Mouse (Mus musculus) urinary bladder, postnatal 14 days (tissue): ENCODE results near the gene Sept8.
A peak's percentile ranks its signal among the peaks of the same experiment; 100 is the strongest.

Source experiments
- DNase-seq: peaks from one replicate; pipeline ENCODE4 v3.0.0; 2021; ENCODE audit warnings: low spot score

The Sept8 gene

DNA sequence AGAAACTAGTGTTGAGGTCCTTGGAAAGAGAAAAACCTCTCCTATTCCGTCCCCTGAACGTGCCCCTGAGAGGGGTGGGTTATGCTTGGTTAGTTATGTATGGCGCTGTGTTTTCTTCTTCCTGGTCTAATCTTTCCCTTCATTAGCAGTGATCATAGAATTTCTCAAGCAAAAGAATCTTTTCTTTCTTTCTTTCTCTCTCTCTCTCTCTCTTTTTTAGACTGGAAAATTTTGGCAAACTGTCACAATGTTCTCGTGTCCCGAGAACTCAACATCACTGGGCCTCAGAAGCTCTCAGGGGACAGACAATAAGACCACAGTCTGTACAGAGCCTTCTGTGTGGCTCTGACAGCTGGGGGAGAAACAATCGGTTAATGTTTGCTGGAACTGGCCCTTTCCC is 23.6 kb upstream of the Sept8 start:
- no peak for DNase-seq

DNA sequence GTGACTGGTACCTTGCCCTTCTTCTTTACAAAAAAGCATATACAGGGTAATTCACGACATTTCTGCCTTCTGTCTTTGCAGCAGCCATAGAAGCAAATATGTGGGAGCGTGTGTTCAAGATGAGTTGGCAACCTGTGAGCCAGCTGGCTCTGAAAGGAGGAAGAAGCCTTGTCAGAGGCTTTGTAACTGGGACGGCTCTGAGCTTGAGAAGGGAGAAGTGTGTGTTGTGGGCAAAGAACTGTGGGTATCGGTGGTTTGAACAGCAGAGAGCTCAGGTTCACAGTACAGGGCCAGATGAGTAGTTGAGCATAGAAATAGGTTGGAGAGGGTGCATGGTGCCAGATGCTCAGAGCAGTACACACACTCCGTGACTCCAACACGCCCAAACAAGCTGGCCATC is 22.1 kb upstream of the Sept8 start:
- DNase-seq, result no peak

DNA sequence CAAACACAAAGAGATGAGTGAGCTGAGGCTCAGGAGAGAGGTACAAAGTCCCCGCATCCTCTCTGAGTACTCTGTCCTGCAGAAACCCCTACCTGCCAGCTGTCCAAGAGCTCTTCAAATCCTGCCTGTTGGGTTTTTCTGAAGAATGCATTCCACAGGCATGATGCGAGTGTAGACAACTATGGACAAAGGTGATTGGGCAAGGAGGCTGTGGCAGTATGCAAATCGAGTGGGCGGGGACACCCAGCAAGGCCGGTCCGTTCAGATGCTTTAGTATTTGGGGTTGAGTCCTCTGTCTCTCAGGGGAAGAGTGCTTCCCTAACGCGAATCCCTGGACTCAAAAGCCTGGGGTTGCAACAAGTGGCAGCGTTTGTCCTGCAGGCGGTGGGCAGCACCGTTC is 18.5 kb upstream of the Sept8 start:
- DNase-seq, result peak; percentile 81

DNA sequence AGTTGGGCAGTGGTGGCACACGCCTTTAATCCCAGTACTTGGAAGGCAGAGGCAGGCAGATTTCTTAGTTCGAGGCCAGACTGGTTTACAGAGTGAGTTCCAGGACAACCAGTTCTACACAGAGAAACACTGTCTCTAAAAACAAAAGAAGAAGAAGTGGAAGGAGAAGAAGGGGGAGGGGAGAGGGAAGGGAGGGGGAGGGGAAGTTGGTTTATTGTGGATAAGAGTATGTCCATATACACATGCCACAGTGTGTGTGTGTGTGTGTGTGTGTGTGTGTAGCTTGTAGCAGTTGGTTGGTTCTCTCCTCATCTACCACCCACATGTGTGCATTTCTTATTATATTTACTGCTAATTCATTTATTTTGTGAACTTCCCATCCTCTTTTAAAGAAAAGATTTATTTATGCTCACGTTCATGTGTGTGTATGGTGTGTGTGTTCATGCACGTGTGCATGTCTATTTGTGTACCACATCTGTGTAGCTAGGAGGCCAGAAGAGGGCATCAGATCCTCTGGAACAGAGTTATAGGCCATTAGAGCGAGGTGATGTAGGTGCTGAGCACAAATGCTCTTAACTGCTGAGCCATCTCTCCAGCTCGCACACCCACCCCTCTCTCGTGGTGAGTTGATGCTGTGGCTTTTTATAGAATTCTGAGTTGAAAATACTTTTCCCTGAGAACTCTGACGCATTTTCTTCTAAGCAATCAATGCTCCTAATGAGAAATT is 16.9 kb upstream of the Sept8 start:
- DNase-seq, result no peak

DNA sequence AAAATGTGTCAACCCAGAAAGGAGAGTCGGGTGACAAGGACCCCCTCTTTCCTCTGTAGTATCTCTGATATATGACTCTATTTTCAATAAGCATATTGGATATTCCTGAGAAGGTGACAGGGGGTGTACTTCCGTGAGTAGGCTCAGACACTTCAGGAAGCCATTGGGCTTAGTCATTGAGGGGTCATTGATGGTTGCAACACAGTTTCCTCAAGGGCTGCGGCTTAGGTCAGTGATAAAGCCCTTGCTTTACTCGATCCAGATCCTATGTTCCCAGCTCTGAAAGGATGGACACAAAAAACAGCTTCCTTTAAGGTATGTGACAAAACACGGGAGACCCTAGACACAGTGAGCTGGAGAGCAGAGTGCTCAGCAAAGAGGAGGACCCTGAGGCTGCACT is 15.3 kb upstream of the Sept8 start:
- no peak for DNase-seq

DNA sequence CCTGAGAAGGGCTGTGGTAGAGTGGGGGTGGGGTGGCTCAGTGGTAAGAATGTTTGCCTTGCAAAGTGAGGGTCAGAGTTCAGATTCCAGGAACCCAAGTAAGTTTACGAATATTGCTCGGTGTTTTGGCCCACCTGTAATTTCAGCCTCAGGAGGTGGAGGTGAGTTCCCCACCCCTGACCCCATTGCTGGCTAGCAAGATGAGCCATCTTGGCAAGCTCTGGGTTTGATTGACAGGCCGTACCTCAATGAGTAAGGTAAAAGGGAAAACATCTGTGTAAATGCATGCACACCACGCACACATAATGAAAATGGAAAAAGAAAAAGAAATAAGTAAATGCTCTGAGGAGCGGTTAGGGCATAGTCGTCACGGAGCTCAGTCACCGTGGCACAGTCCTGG is 14.7 kb upstream of the Sept8 start:
- no peak for DNase-seq

DNA sequence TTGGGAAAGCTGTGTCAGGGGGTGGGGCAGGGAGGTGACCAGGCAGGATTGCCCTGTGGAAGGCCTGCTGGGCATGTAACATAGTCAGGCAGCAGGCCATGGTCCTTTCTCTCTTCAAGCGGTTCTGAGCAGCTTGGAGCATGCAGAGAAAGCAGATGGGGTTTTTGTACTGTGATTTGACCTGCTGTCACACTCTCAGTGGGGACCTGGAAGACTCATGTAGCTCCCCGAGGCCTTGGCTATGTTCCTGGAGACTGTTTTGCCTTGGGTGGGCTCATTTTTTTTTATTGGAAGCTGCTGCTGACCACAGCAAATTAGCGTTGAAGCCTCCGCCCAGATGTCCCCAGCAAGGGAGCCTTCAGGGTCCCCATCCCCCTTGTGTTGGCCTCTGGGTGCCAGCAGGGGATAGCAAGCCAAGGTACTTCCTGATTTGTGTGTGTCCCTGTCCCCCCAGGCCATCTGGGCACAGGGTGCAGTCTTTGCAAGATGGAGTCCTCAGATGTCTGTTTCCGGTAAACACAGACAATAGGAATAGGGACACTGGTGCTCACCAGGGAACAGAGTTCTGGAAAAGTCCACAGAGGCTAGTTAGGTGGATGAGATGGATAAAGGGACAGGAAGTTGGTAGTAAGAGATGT is 13.9 kb upstream of the Sept8 start:
- DNase-seq, result no peak

DNA sequence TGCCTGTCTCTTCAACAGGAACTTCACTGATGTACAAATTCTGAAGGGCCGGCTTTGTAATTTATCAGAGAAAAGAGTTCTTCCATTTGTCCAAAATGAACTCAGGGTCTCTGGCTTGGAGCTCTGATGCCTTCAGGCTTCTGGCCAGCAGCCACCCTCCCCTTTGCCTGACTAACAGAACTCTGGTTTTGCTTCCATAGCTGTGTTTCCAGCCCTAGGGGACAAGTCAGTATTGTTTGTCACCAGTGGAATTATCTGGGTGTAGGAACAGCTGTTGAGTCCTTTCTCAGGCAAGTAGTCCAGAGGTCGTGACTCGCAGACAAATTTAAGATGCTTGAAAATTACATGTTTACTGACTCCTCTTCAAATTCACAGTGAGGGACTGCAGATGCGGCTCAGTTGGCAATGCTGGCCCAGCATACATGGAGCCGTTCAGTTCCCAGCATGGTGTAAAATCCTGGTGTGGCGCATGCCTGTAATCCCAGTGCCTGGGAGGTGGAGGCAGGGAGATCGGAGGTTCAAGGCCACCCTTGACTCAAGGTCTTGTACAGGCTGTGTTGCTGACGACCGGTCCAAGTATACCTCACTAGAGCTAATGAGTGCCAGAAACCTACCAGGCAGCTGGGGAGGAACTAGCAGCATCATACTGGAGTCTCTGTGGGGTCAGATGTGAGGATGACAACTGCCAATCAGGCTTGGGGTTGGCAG is 11.8 kb upstream of the Sept8 start:
- no peak for DNase-seq

DNA sequence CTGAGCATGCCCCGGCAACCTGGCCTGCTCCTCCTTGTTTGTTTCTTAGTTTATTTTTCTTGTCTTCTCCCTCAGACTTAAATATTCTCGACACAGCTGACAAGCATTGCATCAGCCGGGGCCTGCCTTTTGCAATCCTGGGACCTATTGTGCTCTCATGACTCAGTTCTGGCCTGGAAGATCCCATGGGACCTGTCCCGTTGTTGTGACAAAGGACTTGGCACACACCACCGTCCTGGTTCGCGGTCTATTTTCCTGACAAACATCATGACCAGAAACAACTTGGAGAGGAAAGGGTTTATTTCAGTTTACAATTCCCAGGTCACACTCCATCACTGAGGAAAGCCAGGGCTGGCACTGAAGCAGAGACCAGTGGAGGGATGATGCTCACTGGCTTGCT is 10.9 kb upstream of the Sept8 start:
- no peak for DNase-seq

DNA sequence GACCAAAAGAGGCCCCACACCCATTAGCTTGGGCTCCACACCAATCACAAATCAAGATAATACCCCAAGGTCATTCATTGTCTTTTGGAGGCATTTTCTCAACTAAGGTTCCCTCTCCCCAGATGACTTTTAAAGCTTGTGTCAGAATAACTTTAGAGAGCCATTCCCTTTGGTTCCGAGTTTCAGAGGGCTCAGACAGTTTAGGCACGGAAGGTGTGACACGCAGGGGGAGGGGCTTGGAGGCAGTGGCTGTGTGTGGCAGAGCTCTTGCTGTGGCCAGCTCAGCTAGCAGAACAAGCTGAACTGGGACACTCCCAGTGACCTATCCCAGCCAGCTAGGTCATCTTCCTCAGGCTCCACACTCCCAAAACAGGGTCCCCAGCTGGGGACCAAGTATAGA is 10.5 kb upstream of the Sept8 start:
- DNase-seq, result no peak

DNA sequence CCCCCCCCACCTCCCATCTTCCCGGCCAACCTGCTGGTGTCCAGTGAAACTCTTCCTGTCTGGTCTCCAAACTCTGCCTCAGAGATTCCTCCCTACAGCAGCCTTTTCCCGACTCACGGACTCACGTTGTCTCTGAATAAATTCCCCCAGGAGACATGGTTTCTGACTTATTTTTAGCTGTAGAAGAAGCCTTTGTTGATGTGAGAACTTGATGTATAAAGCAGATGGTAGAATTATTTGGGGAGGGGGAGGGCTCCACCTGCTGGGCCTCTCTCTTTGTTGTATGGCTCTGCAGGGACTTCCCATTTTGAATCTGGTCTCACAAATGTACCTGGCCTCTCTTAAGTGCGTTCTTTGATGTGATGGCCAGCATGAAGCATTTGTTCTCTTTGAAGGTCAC is 8.7 kb upstream of the Sept8 start:
- no peak for DNase-seq

DNA sequence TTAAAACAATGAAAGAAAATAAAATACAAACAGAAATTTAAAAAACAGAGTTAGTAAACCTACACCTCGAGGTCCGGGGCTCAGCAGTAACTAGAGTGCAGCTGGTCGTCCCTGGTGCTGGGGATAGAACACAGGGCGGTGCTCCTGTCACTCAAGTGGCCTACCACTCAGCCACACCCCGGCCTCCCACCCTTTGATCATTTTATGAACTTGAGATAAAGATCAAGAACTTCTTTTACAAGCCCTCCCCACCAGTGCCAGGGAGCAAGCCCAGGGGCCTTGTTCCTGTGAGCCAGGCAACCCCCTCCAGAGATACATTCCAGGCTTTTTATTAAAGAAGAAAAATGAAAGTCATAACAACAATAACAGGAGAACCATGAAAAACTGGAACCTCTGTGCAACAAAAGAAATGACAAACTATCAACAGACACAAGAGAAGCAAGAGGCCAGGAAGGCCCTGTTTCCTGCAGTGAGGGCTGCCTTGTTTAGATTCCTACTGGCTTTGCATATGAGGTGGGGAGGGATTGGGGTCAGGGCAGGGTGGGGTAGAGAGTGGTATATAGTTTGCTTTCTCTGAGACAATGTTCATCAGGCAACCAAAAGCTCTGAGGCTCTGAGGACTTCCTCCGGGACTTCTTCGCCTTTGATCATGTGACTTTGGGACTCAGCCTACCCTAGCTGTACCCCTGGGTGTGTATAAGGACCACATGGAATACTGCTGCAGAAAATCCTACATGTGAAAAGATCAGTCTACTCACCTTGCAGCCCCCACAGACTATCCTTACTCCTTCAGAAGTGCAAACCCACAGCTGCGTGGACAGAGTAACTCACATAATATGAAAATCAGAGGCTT is 2.1 kb upstream of the Sept8 start:
- no peak for DNase-seq

DNA sequence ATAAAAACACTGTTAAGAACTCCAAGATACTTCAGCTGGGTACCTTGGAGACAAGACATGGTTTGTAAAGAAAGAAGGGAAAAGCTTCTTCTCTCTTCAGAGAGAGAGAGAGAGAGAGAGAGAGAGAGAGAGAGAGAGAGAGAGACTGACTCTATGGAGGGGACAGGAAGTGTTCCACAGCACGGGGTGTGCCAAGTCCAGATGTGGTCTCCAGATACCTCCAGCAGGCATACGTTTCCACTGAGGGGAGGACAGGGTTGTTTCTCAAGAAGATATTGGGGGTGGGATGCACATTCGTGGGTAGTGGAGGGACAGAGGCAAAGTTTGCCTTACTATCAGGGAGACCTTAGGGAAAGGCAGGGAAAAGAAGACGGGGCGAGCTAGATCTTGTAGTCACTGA is 298 bp upstream of the Sept8 start:
- DNase-seq, result no peak

DNA sequence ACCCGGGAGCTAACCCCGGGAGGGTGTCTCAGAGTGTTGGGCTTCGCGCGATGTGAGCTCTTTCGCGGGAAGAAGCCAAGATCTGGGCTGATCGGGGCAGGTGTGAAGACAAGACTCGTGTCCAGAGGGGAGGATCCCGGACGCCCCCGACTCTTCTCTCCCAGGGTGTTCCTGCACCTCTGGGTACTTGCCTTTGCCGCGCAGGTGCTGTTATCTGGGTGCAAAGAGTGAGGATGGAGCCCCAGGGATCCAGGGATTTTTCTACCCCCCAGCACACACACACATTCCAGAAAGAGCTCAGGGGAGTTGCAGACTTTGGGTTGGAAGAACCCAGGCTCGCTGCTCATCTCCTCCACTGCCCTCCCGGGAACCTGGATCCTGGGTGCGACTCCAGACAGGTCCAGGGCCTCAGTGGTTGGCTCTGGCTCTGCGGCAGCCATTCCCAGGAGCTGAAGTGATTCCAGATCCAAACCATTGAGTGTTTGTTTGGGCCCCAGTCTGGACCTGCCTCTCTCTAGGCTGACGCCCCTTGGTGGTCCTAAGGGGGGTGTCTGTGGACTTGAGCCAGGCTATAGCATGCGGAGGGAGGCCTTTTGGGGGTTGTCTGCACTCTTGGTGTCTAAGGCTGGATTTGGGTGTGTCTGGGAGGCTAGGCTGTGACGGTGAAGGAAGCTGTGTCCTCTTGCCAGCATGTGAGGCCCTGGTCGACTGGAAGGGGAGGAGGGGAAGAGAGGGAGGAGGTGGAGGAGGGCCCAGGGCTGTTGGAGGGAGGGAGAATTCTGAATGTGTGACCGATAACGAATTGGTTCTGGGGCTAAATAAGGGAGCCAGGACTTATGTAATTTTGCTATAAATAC is 1.3 kb downstream of the Sept8 start:
- peak; percentile 64 for DNase-seq

DNA sequence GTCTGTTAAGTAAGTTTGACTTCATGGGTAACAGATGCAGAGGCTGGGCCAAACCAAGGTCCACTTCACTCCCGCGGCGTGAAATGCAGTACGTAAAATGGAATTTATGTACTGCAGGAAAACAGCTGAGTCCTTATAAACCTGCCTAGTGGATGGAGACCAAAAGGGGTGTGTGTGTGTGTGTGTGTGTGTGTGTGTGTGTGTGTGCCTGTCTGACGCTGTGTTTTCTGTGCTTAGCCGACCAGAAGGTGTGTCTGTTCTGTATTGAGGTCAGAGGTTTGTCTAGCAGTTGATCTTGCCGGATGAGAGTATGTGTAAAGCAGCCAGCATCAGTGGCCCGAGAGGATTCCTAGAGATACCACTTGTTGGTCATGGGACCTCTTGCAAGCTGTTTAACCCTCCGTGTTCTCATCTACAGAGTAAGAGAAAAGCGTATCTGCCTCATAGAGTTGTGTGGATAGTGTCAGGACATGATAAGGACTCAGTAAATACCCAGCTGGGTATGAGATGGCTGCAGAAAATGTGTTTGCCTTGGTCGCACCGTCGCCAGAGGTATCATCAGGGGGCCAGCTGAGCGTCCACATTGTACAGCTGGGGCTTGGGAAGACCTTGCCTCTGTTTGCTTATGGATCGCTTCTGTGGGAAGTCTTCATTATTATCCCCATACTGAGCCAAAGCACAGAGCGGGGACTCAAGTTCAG is 2.2 kb downstream of the Sept8 start:
- DNase-seq, result no peak

DNA sequence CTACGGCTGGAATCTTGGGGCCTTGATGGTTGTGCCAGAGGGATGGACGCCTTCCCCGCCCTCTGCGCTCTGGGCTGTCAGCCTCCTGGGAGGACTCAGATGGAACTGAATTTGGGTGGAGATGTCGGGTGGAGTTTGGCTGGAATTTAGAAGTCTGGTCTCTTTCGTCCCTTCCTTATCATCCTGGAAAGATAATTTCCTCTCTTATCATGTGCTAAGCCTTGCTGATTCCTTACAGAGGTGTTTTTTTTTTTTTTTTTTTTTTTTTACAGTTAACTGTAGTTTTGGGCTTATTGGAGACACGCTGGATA is 2.7 kb downstream of the Sept8 start:
- peak; percentile 43 for DNase-seq

DNA sequence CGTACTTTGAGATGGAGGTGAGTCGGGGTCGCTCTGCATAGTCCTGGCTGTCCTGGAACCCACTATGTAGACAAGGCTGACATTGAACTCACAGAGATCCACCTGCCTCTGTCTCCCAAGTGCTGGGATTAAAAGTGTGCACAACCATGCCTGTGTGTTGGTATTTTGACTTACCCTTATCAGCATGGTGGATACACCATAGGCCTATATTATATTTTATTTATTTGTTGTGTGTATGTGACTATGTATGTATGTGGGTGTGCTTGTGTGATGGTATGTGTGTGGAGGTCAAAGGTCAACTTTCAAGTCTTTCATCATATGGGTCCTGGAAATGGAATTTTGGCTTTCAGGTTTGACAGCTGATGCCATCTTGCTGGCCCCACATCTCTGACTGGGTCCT is 3.3 kb downstream of the Sept8 start:
- no peak for DNase-seq

DNA sequence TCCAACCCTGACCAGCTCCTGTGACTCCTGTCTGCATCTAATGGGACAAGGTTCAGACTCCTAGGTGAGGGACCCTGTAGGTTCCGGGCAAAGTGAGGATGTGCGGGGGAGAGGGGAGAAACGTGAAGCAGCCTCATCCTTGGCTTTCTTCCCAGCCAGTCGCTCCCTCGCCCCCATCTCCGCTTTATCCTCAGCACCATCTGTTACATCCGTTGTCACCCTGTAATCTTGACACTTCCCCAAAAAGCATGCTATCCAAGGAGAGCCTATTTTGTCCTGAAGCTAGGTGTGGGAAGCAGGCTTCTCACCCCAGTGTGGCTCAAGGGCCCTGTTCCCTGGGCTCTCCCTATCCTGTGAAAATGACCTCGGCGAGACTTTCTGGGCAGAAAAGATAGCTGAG is 3.9 kb downstream of the Sept8 start:
- no peak for DNase-seq

DNA sequence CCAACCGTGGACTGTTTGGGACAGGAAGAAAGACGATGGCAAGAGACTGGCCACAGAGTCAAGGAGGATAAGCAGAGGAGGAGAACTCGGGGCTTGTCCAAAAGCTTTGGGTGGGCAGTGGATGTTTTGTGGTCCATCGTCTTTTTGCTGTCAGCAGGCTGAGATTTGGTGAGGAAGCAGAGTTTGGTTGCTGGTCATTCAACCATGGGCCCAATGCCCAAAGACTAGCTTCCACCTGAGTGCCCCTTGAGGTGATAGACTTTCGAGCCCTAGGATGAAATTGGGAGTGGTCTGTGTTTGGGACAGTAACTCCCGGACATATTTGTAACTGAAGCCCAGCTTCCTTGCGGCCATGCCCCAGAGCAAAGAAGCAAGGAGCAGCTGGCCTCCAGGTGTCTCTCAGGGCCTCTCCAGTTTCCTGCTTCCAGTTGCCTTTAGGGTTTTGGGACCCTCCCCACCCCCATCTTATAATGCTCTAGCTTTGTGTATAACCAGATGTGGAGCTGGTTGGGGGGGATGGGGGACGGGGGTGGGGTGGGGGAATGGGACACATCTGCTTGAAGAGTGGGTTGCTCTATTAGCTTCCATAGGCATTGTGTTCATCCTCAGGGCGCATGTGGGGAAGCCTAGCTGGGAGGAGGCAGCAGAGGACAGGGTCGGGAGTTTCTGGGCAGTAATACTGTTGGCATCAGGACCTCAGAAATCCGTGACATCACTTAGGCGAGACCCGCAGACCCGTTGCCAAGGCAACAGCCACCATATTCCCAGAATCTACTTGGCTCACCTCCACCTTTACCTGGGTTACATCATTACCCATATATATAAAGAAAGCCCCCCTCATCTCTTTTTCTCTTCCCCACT is 4.7 kb downstream of the Sept8 start:
- no peak for DNase-seq

DNA sequence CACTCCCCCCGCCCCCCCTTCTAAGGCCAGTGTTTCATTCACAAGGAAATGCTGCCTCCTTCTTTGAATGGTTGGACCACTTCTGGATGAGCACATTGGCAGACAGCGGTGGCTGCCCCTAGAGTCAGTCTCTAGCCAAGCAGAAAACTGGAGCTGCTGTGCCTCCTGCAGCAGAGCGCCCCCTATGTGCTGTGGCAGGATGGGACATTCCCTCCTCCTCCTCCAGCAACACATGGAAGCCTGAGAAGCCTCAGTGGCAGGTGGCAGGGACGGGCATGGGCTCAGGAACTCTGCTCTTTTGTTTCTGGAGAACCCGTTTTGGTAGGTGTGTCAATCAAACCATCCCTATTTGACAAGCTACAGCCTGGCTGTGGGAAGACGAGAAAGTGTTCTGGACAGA is 5.8 kb downstream of the Sept8 start:
- no peak for DNase-seq
